Mouse (Mus musculus) forebrain, postnatal 0 days (tissue): ENCODE measurements around the gene Cxcl10. TPM values are rescaled to one million over a fixed set of nuclear protein-coding genes. Genes with fewer than 3 reads are reported as not detected.

Experiments
- ATAC-seq: fragments of 200-750 bp; cut with Nextera tagmentation; 2 replicates; pipeline ENCODE4 v1.8.0; 2017; ENCODE audit warnings: mild to moderate bottlenecking, moderate library complexity
- DNase-seq: peaks from one replicate; pipeline ENCODE4 v3.0.0-alpha.2; 2015
- H3K27ac ChIP-seq: fragments of 300-500 bp; sonication (generic); 2 replicates; pipeline ENCODE4 v1.5.1; 2014; ENCODE audit warnings: low read depth, mild to moderate bottlenecking, antibody characterized with exemption, low read length, moderate library complexity, mixed read lengths
- H3K27me3 ChIP-seq: fragments of 300-500 bp; sonication (generic); 2 replicates; pipeline ENCODE4 v1.6.1; 2014; ENCODE audit warnings: mild to moderate bottlenecking, low read length, mixed read lengths; ENCODE audit not compliant: insufficient read depth
- H3K36me3 ChIP-seq: fragments of 300-500 bp; sonication (generic); 2 replicates; pipeline ENCODE4 v1.6.1; 2014; ENCODE audit warnings: mild to moderate bottlenecking, moderate library complexity; ENCODE audit not compliant: insufficient read depth
- H3K4me1 ChIP-seq: fragments of 300-500 bp; sonication (generic); 2 replicates; pipeline ENCODE4 v1.6.1; 2014; ENCODE audit warnings: antibody characterized with exemption; ENCODE audit not compliant: insufficient read depth
- H3K4me2 ChIP-seq: fragments of 300-500 bp; sonication (generic); 2 replicates; pipeline ENCODE4 v1.6.1; 2014; ENCODE audit warnings: low read depth, mild to moderate bottlenecking, moderate library complexity
- H3K4me3 ChIP-seq: fragments of 300-500 bp; sonication (generic); 2 replicates; pipeline ENCODE4 v1.5.1; 2014; ENCODE audit warnings: low read depth, low read length, mixed read lengths
- H3K9ac ChIP-seq: fragments of 300-500 bp; sonication (generic); 2 replicates; pipeline ENCODE4 v1.6.1; 2014; ENCODE audit warnings: mild to moderate bottlenecking
- H3K9me3 ChIP-seq: fragments of 300-500 bp; sonication (generic); 2 replicates; pipeline ENCODE4 v1.6.1; 2016; ENCODE audit warnings: low read length
- CTCF ChIP-seq: sonication (generic); IDR thresholded peaks from 2 replicates; pipeline ENCODE4 v1.5.1; 2016; ENCODE audit warnings: antibody characterized with exemption, control low read depth, low read depth
- WGBS: fragments of 180-500 bp; shearing (Covaris S2); extraction: QIAGEN DNeasy Blood & Tissue Kit; methylation state at CpG from one replicate; pipeline ENCODE4 v1.1.7; 2014; 5-methylcytosine and 5-hydroxymethylcytosine counted together
- polyA plus RNA-seq: library from polyadenylated mRNA; unstranded; fragments of >200 nt; fragmentation: Nextera tagmentation; extraction: Ambion mirVana; gene quantifications from 2 replicates; pipeline ENCODE4 v1.2.1, GENCODE M21; 2015
- total RNA-seq: library from RNA; depleted of rRNA; stranded (reverse); fragments of >200 nt; gene quantifications from 2 replicates; pipeline ENCODE4 v1.2.3, GENCODE M21; 2014

Gene Cxcl10
- total and polyA plus RNA-seq, 2 experiments from 2014 or later = 0.28 to 0.86 TPM

DNA sequence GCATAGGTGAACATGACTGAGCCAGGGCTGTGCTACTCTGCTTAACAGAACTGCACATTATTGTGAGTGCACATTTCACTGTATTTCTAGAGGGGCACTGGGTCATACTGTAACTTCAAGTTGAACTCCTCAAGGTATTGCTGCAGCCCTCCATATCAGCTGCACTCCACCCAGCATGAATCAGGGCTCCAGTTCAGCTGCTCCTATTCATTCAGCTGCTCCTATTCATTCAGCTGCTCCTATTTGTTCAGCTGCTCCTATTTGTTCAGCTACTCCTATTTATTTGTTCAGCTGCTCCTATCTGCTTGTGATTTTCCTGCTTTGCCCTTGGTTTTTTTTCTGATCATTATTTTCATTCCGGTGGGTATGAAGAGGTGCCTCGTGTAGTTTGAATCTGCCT lies 41.3 kb upstream of the Cxcl10 start:
- TF ChIP-seq CTCF = no peak
- Histone ChIP-seq H3K4me2 (no peak overlapping the region), H3K27me3 (peaks cover 4% of the 10 kb centered on the region; the same call in 1 of the 2 replicates), H3K9me3 (no peaks in the 10 kb centered on the region), H3K27ac (no peak overlapping the region), H3K4me3 (no peak overlapping the region), H3K36me3 (no peaks in the 10 kb centered on the region), H3K9ac (no peak overlapping the region), H3K4me1 (no peaks in the 10 kb centered on the region)
- WGBS = 70% methylated on average over 2 of the region's 2 CpGs
- no peak for DNase-seq
- ATAC-seq = no peak

DNA sequence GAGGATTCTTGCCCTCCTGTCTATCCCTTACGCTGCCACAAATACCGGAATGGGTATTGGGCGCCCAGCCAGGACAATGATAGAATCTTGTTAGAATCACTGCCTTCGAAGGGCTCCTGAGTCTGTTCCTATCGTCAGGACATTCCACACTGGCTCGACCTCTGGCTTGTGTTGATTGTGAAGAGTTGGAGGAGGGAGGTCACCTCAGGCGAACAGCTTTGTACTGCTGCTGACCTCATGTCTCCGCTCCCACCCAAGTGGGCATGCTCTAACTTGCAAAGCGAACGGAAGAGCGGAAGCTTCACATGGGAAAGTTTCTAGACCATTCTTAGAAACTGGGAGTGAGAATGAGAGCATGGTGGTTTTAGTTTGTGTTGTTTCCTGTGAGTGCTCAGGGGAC lies 38.7 kb upstream of the Cxcl10 start:
- DNase-seq (no peak), ATAC-seq (no peak)
- no peaks in the 10 kb centered on the region for H3K36me3 ChIP-seq
- no peak for TF ChIP-seq CTCF
- H3K9ac ChIP-seq = no peak overlapping the region
- peaks cover 4% of the 10 kb centered on the region; the same call in 1 of the 2 replicates for H3K27me3 ChIP-seq
- H3K9me3 ChIP-seq = no peaks in the 10 kb centered on the region
- WGBS = 73% methylated on average over 11 of the region's 11 CpGs
- H3K4me1 ChIP-seq = no peaks in the 10 kb centered on the region
- no peak overlapping the region for H3K27ac ChIP-seq
- no peak overlapping the region for H3K4me3 ChIP-seq
- no peak overlapping the region for H3K4me2 ChIP-seq

DNA sequence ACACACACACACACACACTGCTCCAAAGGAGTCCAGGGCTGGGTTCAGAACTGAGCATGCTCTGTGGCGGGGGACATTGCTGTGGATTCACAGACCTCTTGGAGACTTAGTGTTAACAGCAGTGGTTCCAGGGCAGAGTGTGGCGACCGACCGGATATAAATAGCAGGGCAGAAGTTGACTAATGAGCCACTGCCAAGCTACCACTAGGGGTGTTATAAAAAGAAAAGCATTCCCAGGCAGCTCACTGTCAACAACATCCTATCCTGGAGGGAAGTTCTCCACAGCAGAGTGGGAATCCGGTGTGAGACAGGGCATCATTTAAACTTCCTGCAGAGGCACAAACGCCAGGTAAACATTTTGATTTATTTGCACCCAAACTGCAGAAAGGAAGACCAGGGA lies 38.0 kb upstream of the Cxcl10 start:
- H3K4me2 ChIP-seq = no peak overlapping the region
- H3K36me3 ChIP-seq = no peaks in the 10 kb centered on the region
- peak; percentile 35 for TF ChIP-seq CTCF
- no peak overlapping the region for H3K4me3 ChIP-seq
- H3K27ac ChIP-seq = no peak overlapping the region
- 41% methylated on average over 6 of the region's 6 CpGs for WGBS
- H3K9me3 ChIP-seq = no peaks in the 10 kb centered on the region
- H3K9ac ChIP-seq = no peak overlapping the region
- DNase-seq (no peak), ATAC-seq (peak; percentile 16; the same call in 1 of the 2 replicates)
- H3K27me3 ChIP-seq = peaks cover 4% of the 10 kb centered on the region; the same call in 1 of the 2 replicates
- H3K4me1 ChIP-seq = no peaks in the 10 kb centered on the region

DNA sequence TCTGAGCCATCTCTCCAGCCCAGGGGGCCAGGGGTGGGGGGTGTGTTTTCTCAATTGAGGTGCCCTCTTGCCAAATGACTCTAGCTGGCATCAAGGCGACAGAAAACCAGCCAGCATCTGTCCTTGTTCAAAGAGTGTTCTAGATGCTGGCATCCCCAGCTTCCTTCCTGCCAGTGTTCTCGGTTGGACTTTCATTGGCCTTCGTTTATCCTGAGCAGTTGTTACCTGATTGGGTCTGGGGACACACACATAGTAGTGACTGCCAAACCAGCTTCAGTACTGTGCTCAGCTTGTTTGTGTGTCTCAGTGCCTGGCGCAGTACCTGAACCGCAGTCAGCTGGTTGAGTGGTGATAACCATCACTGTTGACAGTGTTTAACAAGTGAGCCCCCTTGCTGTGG lies 37.4 kb upstream of the Cxcl10 start:
- WGBS = 77% methylated on average over 5 of the region's 5 CpGs
- no peaks in the 10 kb centered on the region for H3K4me1 ChIP-seq
- no peaks in the 10 kb centered on the region for H3K36me3 ChIP-seq
- no peak overlapping the region for H3K27ac ChIP-seq
- TF ChIP-seq CTCF = no peak
- no peak overlapping the region for H3K4me3 ChIP-seq
- peaks cover 4% of the 10 kb centered on the region; the same call in 1 of the 2 replicates for H3K27me3 ChIP-seq
- no peaks in the 10 kb centered on the region for H3K9me3 ChIP-seq
- ATAC-seq (no peak), DNase-seq (no peak)
- H3K4me2 ChIP-seq = no peak overlapping the region
- H3K9ac ChIP-seq = no peak overlapping the region

DNA sequence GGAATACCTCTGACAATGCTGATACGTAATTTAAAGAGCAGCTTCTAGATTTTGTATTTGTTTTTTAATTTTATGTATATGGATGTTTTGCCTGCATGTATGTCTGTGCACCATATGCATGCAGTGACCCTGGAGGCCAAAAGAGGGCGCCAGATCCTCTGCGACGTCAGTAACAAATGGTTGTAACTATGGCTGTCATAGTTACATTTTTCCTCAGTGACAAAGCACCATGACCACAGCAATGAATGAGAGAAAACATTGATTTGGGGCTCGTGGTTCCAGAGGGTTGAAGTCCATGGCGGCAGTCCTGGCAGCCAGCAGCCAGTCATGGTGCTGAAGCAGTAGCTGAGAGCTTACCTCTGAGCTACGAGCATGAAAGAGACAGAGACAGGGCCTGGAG lies 36.2 kb upstream of the Cxcl10 start:
- ATAC-seq = no peak
- 42% methylated on average over 7 of the region's 7 CpGs for WGBS

DNA sequence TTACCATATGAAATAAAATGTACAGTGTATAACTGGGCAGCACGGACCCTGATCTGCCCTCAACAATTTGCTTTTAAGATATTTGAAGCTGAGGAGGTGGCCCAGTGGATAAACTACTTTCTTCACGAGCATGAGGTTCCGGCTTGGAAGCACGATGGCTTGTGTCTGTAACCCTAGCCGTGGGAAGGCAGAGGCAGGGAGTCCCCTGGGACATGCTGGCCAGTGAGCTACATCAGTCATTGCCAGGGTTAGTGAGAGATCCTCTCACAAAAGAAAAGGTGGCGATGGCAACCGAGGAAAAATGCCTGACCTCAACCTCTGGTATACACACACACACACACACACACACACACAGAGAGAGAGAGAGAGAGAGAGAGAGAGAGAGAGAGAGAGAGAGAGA lies 35.1 kb upstream of the Cxcl10 start:
- no peaks in the 10 kb centered on the region for H3K27me3 ChIP-seq
- no peak overlapping the region for H3K27ac ChIP-seq
- no peaks in the 10 kb centered on the region for H3K4me1 ChIP-seq
- H3K9me3 ChIP-seq = no peaks in the 10 kb centered on the region
- 67% methylated on average over 7 of the region's 7 CpGs for WGBS
- no peaks in the 10 kb centered on the region for H3K36me3 ChIP-seq
- DNase-seq = no peak
- no peak overlapping the region for H3K9ac ChIP-seq
- TF ChIP-seq CTCF = no peak
- H3K4me2 ChIP-seq = no peak overlapping the region
- no peak for ATAC-seq
- H3K4me3 ChIP-seq = no peak overlapping the region

More for the DNA sequence above, 36.2 kb upstream of the Cxcl10 start:
- H3K9me3 ChIP-seq = no peaks in the 10 kb centered on the region
- H3K9ac ChIP-seq = no peak overlapping the region
- H3K27ac ChIP-seq = no peak overlapping the region
- no peaks in the 10 kb centered on the region for H3K4me1 ChIP-seq
- no peak overlapping the region for H3K4me2 ChIP-seq
- no peaks in the 10 kb centered on the region for H3K36me3 ChIP-seq
- no peak overlapping the region for H3K4me3 ChIP-seq
- DNase-seq = peak; percentile 33
- TF ChIP-seq CTCF = peak; percentile 62
- no peaks in the 10 kb centered on the region for H3K27me3 ChIP-seq

DNA sequence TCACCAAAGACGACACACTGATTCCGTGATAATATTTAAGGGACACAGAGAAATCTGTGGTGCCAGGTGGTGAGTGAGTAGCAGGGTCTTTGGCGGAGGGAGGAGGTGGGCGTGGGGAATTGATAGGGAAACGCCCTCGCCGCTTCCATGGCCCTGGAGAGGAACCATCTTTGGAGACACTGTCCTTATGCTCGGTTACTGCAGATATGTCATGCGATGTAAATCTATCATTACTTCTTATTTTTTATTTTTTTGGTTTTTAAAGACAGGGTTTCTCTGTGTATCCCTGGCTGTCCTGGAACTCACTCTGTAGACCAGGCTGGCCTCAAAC lies 33.6 kb upstream of the Cxcl10 start:
- Histone ChIP-seq H3K4me3 (no peak overlapping the region), H3K9me3 (no peaks in the 10 kb centered on the region), H3K36me3 (no peaks in the 10 kb centered on the region), H3K9ac (no peak overlapping the region), H3K27me3 (no peaks in the 10 kb centered on the region), H3K27ac (no peak overlapping the region), H3K4me1 (no peaks in the 10 kb centered on the region), H3K4me2 (no peak overlapping the region)
- TF ChIP-seq CTCF = no peak
- WGBS = 67% methylated on average over 9 of the region's 9 CpGs
- ATAC-seq = no peak
- DNase-seq = no peak
